Mouse (Mus musculus) monocyte, adult 5-6 weeks (primary cell): Measurements from ENCODE around the gene H2-Oa. TPM values are rescaled to one million over a fixed set of nuclear protein-coding genes. Genes with fewer than 3 reads are reported as not detected.
A peak's percentile ranks its signal among the peaks of the same experiment; 100 is the strongest.
"Not testable (repeated sequence)": the region's sequence is repeated elsewhere in the genome, so short reads cannot be mapped to it uniquely, and the experiment has no call there.

Experiments used
- ATAC-seq: fragments of 153-309, 156-312 bp; replicated peaks from 2 replicates; pipeline ENCODE4 v1.8.0; 2017; ENCODE audit warnings: mild to moderate bottlenecking; ENCODE audit not compliant: low TSS enrichment, insufficient number of reproducible peaks, severe bottlenecking, poor library complexity, low FRiP score
- total RNA-seq: library from RNA; stranded (forward); fragments of 200-1000, 200-491, 200-594 nt; gene quantifications from 3 replicates; pipeline ENCODE4 v1.2.3, GENCODE M21; 2017

Gene H2-Oa
- total RNA-seq, 1 experiment from 2014 or later, result 18.9 TPM

- no peak for ATAC-seq
Measured at GRCm38 (mm10) chr17:34134451-34134850, 42.3 kb downstream of the H2-Oa start.

- ATAC-seq, result peak; percentile 94
Measured at GRCm38 (mm10) chr17:34135297-34136224, 43.4 kb downstream of the H2-Oa start.

- ATAC-seq, result no peak
Measured at GRCm38 (mm10) chr17:34137601-34138000, 45.5 kb downstream of the H2-Oa start.

GRCm38 (mm10) chr17:34138655-34139054, 46.5 kb downstream of the H2-Oa start:
- no peak for ATAC-seq

- ATAC-seq, result no peak
Measured at GRCm38 (mm10) chr17:34139416-34139815, 47.3 kb downstream of the H2-Oa start.

- ATAC-seq, result no peak
Measured at GRCm38 (mm10) chr17:34140240-34140639, 48.1 kb downstream of the H2-Oa start.

GRCm38 (mm10) chr17:34141448-34141847, 49.3 kb downstream of the H2-Oa start:
- no peak for ATAC-seq

GRCm38 (mm10) chr17:34142456-34143010, 50.4 kb downstream of the H2-Oa start:
- ATAC-seq, result no peak

- peak; percentile 89 for ATAC-seq
Measured at GRCm38 (mm10) chr17:34143033-34143432, 50.9 kb downstream of the H2-Oa start, which contains the start of gene H2-DMb2. TSS of gene H2-DMb2 (plus strand) at chr17:34143307.

- no peak for ATAC-seq
Measured at GRCm38 (mm10) chr17:34143461-34143860, 51.3 kb downstream of the H2-Oa start.

GRCm38 (mm10) chr17:34144221-34144620, 52.1 kb downstream of the H2-Oa start:
- ATAC-seq, result not testable (repeated sequence)

Other genes starting within 250 kb of the H2-Oa start
- gene Cd320, start 249.2 kb upstream of the H2-Oa start, total RNA-seq, result 1.1 to 1.5 TPM in 2 of 3 replicates, not detected in the other
- not detected in 3 replicates for gene Gm7029, start 218.5 kb upstream of the H2-Oa start, total RNA-seq
- 0.48 to 4.9 TPM (median 0.96 TPM) in 3 replicates for gene Kifc1, start 201.7 kb upstream of the H2-Oa start, total RNA-seq
- gene Platr17, start 187.2 kb upstream of the H2-Oa start, total RNA-seq, result 1.6 to 5.9 TPM (median 5.5 TPM) in 3 replicates
- 38.2 to 72.8 TPM (median 49.3 TPM) in 3 replicates for gene Daxx, start 182.9 kb upstream of the H2-Oa start, total RNA-seq
- 129 to 172 TPM (median 140 TPM) in 3 replicates for gene Tapbp, start 176.4 kb upstream of the H2-Oa start, total RNA-seq
- 21.8 to 32.2 TPM (median 31.5 TPM) in 3 replicates for gene Zbtb22, start 176.4 kb upstream of the H2-Oa start, total RNA-seq
- gene Rgl2, start 162.8 kb upstream of the H2-Oa start, total RNA-seq, result 43.6 to 72.8 TPM (median 71.4 TPM) in 3 replicates
- 88.1 to 107 TPM (median 98.7 TPM) in 3 replicates for gene Pfdn6, start 152.0 kb upstream of the H2-Oa start, total RNA-seq
- 11.1 to 17.8 TPM (median 16.3 TPM) in 3 replicates for gene Wdr46, start 151.7 kb upstream of the H2-Oa start, total RNA-seq
- gene B3galt4, start 140.9 kb upstream of the H2-Oa start, total RNA-seq, result 2.6 to 4.6 TPM (median 3.5 TPM) in 3 replicates
- 16.8 to 32.7 TPM (median 25.1 TPM) in 3 replicates for gene Vps52, start 136.5 kb upstream of the H2-Oa start, total RNA-seq
- gene Rps18, start 136.3 kb upstream of the H2-Oa start, total RNA-seq, result 765 to 894 TPM (median 817 TPM) in 3 replicates
- 3,712 to 3,894 TPM (median 3,837 TPM) in 3 replicates for gene H2-K1, start 92.0 kb upstream of the H2-Oa start, total RNA-seq
- gene Ring1, start 67.7 kb upstream of the H2-Oa start, total RNA-seq, result 10.9 to 15.5 TPM (median 15.1 TPM) in 3 replicates
- 77.7 to 117 TPM (median 111 TPM) in 3 replicates for gene H2-Ke6, start 64.3 kb upstream of the H2-Oa start, total RNA-seq
- 105 to 116 TPM (median 115 TPM) in 3 replicates for gene Slc39a7, start 60.7 kb upstream of the H2-Oa start, total RNA-seq
- gene Rxrb, start 60.5 kb upstream of the H2-Oa start, total RNA-seq, result 34.6 to 41.0 TPM (median 40.7 TPM) in 3 replicates
- 1.5 to 11.2 TPM (median 4.7 TPM) in 3 replicates for gene Col11a2, start 52.9 kb upstream of the H2-Oa start, total RNA-seq
- 55.9 to 84.5 TPM (median 72.8 TPM) in 3 replicates for gene H2-DMa, start 27.2 kb downstream of the H2-Oa start, total RNA-seq
- gene Brd2, start 30.3 kb downstream of the H2-Oa start, total RNA-seq, result 374 to 583 TPM (median 393 TPM) in 3 replicates
- gene H2-DMb2, start 51.0 kb downstream of the H2-Oa start, total RNA-seq, result 71.7 to 98.5 TPM (median 90.4 TPM) in 3 replicates
- 48.2 to 62.0 TPM (median 61.5 TPM) in 3 replicates for gene H2-DMb1, start 60.7 kb downstream of the H2-Oa start, total RNA-seq
- 145 to 195 TPM (median 175 TPM) in 3 replicates for gene Tap1, start 95.2 kb downstream of the H2-Oa start, total RNA-seq
- 119 to 198 TPM (median 134 TPM) in 3 replicates for gene Psmb9, start 95.4 kb downstream of the H2-Oa start, total RNA-seq
- gene Psmb8, start 105.4 kb downstream of the H2-Oa start, total RNA-seq, result 387 to 472 TPM (median 466 TPM) in 3 replicates
- 87.6 to 119 TPM (median 96.6 TPM) in 3 replicates for gene Tap2, start 111.2 kb downstream of the H2-Oa start, total RNA-seq
- 59.1 to 84.6 TPM (median 63.2 TPM) in 3 replicates for gene H2-Ob, start 146.6 kb downstream of the H2-Oa start, total RNA-seq
- gene H2-Ab1, start 165.3 kb downstream of the H2-Oa start, total RNA-seq, result 588 to 931 TPM (median 911 TPM) in 3 replicates
- 387 to 602 TPM (median 587 TPM) in 3 replicates for gene H2-Aa, start 195.5 kb downstream of the H2-Oa start, total RNA-seq
- 415 to 638 TPM (median 573 TPM) in 3 replicates for gene H2-Eb1, start 213.5 kb downstream of the H2-Oa start, total RNA-seq
- 4.9 to 11.5 TPM (median 8.6 TPM) in 3 replicates for gene H2-Eb2, start 233.3 kb downstream of the H2-Oa start, total RNA-seq